Mouse (Mus musculus): Measurements from ENCODE around the gene Polr3gl.

DNA sequence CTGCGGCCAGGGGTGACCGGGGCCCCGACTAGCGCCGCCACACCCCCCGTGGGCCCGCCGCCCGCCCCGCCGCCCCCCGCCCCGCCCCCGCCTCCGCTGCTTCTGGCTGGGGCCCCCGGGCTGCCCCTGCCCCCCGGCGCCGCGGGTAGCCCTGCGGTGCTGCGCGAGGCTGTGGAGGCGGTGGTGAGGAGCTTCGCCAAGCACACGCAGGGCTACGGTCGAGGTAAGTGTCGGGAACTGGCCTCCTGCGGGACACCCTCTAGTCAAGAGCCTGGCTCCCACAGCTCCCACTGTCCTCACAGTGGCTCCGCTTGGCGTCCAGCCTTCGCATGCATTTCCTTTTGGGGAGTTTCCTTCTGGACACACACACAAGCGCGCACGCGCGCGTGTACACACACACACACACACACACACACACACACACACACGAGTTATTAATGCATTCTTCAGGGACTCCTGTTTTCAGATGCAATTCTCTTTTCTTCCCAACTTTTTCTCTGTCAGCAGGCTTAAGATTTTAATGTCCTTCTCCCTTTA, 7.3 kb upstream of the Polr3gl start:
- TF ChIP-seq CTCF (IDR thresholded peaks at IDR 0.05; ENCODE audit: low read depth) (no peak), EP300 (IDR thresholded peaks at IDR 0.05; ENCODE audit: low read depth) (no peak)
